Mouse (Mus musculus) lung, adult 2 months (tissue): ENCODE results near the gene Med29. TPM values are rescaled to one million over a fixed set of nuclear protein-coding genes. Genes with fewer than 3 reads are reported as not detected.

Source experiments
- DNase-seq: peaks from one replicate; pipeline ENCODE4 v3.0.0; 2022
- H3K4me1 ChIP-seq: fragments of 200-500 bp; 2 replicates; pipeline ENCODE4 v1.6.1; 2011; ENCODE audit warnings: low read length; ENCODE audit not compliant: control insufficient read depth, insufficient read depth
- H3K4me3 ChIP-seq: fragments of 200-500 bp; replicated peaks from 2 replicates; pipeline ENCODE3; 2011; ENCODE audit warnings: low read depth, mild to moderate bottlenecking, control low read depth, low read length; ENCODE audit errors: extremely low read depth
- CTCF ChIP-seq: fragments of 200-500 bp; IDR thresholded peaks from 2 replicates; pipeline ENCODE4 v1.5.1; 2011; ENCODE audit warnings: mild to moderate bottlenecking, low read length, control low read depth; ENCODE audit not compliant: insufficient read depth
- POLR2A ChIP-seq: fragments of 200-500 bp; IDR thresholded peaks from 2 replicates; pipeline ENCODE4 v1.6.1; 2011; ENCODE audit warnings: low read depth, mild to moderate bottlenecking, control low read depth, low read length, borderline replicate concordance; ENCODE audit errors: extremely low read depth
- WGBS: fragments of 180-500 bp; shearing (Covaris S2); methylation state at CpG from one replicate; pipeline ENCODE4 v1.1.7; 2018; 5-methylcytosine and 5-hydroxymethylcytosine counted together
- polyA plus RNA-seq: library from polyadenylated mRNA; depleted of rRNA; stranded (reverse); fragments of >200 nt; gene quantifications from 2 replicates; pipeline ENCODE4 v1.2.3, GENCODE M21; 2012

Gene Med29
- polyA plus RNA-seq, 1 experiment, result 37.3 TPM

GRCm38 (mm10) chr7:28384162-28384561 lies 8.3 kb downstream of the Med29 start:
- H3K4me1 ChIP-seq, result peaks cover 28% of the 10 kb centered on the region
- no peak overlapping the region for H3K4me3 ChIP-seq
- no peak for TF ChIP-seq POLR2A
- TF ChIP-seq CTCF, result no peak
- 71% methylated on average over 6 of the region's 6 CpGs for WGBS
- DNase-seq, result no peak

- WGBS, result 55% methylated on average over 4 of the region's 4 CpGs
- no peak for DNase-seq
- Histone ChIP-seq H3K4me1 (peaks cover 28% of the 10 kb centered on the region), H3K4me3 (no peak overlapping the region)
- TF ChIP-seq POLR2A (no peak), CTCF (no peak)
Measured at GRCm38 (mm10) chr7:28383606-28384005, 8.9 kb downstream of the Med29 start.

- peak; percentile 36 for DNase-seq
- no peak for TF ChIP-seq CTCF
- peak; percentile 38; the same call in 1 of the 2 replicates for TF ChIP-seq POLR2A
- 21% methylated on average over 11 of the region's 11 CpGs for WGBS
- Histone ChIP-seq H3K4me1 (peaks cover 28% of the 10 kb centered on the region), H3K4me3 (no peak overlapping the region)
Measured at GRCm38 (mm10) chr7:28382981-28383396, 9.5 kb downstream of the Med29 start.

- H3K4me3 ChIP-seq, result peak overlapping the region; percentile 51
- WGBS, result 3% methylated on average over 10 of the region's 12 CpGs
- peaks cover 28% of the 10 kb centered on the region for H3K4me1 ChIP-seq
- DNase-seq, result no peak
- TF ChIP-seq POLR2A (peak; percentile 45; the same call in 1 of the 2 replicates), CTCF (no peak)
Measured at GRCm38 (mm10) chr7:28382347-28382951, 10.1 kb downstream of the Med29 start.

- peak overlapping the region; percentile 66 for H3K4me3 ChIP-seq
- peaks cover 28% of the 10 kb centered on the region for H3K4me1 ChIP-seq
- TF ChIP-seq POLR2A (peak; percentile 72; the same call in 1 of the 2 replicates), CTCF (no peak)
- DNase-seq, result peak; percentile 86
- WGBS, result 2% methylated on average over 20 of the region's 20 CpGs
Measured at GRCm38 (mm10) chr7:28381938-28382337, 10.6 kb downstream of the Med29 start.

- under 1% methylated on average over 30 of the region's 30 CpGs for WGBS
- Histone ChIP-seq H3K4me1 (peaks cover 26% of the 10 kb centered on the region), H3K4me3 (peak overlapping the region; percentile 66)
- TF ChIP-seq CTCF (no peak), POLR2A (peak; percentile 55; the same call in 1 of the 2 replicates)
- DNase-seq, result peak; percentile 79
Measured at GRCm38 (mm10) chr7:28381017-28381790, 11.3 kb downstream of the Med29 start.

GRCm38 (mm10) chr7:28380237-28381016 lies 12.1 kb downstream of the Med29 start, which contains the start of gene Zfp36:
Gene Zfp36, minus strand, starts transcription at chr7:28380253.
- Histone ChIP-seq H3K4me3 (peak within 1 kb of the TSS; percentile 98), H3K4me1 (peaks cover 23% of the 10 kb centered on the region)
- TF ChIP-seq POLR2A (peak; percentile 40; the same call in 1 of the 2 replicates), CTCF (no peak)
- DNase-seq, result no peak
- 24% methylated on average over 17 of the region's 17 CpGs for WGBS

GRCm38 (mm10) chr7:28378769-28379651 lies 13.5 kb downstream of the Med29 start:
- WGBS, result under 1% methylated on average over 53 of the region's 53 CpGs
- TF ChIP-seq CTCF (no peak), POLR2A (peak; percentile 100)
- H3K4me3 ChIP-seq, result peak overlapping the region; percentile 98
- peaks cover 23% of the 10 kb centered on the region for H3K4me1 ChIP-seq
- peak; percentile 98 for DNase-seq

- TF ChIP-seq POLR2A, result peak; percentile 94
- TF ChIP-seq CTCF, result no peak
- DNase-seq, result peak; percentile 90
- peaks cover 19% of the 10 kb centered on the region for H3K4me1 ChIP-seq
- 1% methylated on average over 32 of the region's 32 CpGs for WGBS
- H3K4me3 ChIP-seq, result peak overlapping the region; percentile 98
Measured at GRCm38 (mm10) chr7:28378066-28378690, 14.3 kb downstream of the Med29 start.
